Comparison of ENCODE assay signal across 10 mouse cellular contexts in the genomic region with DNA sequence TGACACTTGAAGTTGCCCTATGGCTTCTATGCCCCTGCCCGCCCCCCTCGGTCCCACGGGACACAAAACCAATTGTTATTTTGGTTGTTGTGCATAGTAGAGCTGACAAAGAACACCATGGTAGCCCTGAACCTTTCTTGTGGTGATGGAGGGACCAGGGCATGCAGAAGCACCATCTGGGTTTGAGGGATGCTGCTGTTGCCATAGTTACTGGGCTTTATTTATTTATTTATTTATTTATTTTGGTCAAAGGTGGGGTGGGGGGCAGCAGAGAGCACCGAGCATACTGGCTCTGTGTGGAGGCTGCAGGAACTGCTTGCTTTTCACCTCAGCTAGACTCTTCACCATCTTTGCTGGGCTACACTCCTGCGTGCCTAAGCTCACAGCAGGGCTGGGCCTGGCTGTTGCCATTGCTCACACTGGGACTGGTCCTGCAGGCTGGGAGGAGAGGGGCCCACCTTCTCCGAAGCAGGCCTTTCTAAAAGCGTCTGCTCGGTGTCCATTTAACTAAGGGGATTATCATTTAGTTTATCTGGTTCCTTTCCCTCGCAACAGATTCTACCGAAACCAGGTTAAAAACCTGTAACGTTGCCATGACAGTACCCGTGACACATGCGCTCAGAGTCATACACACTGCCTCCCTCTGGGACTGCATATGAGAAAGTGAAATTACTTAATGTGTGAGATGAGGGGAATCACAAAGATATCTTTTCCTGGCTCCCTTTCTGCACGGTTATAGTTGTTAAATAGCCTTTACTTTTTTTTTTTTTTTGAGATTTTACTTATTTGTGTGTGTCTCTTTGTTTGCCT.
DNase-seq lines count a peak whose midpoint lies in the region; ATAC-seq lines count a peak whose summit lies in the region.
"Had no signal": no experiment of that assay in that cellular context is flagged by ENCODE, and none has a peak within 500 bp of the region (broad histone marks: within the 10 kb centered on the region; RNA-seq: fewer than 3 reads in every experiment).

No protein-coding gene starts in this region.

- peak overlapping the region; percentile 88 for H3K27ac ChIP-seq in heart, embryonic 16.5 days (ENCODE audit: low read length)
- no peak overlapping the region for H3K27ac ChIP-seq in embryonic facial prominence, embryonic 14.5 days (replicated peaks; ENCODE audit: low read depth, low read length)
- H3K27ac ChIP-seq in hindbrain, embryonic 13.5 days = peak overlapping the region; percentile 78
- peak overlapping the region; percentile 58 for H3K27ac ChIP-seq in midbrain, embryonic 14.5 days (replicated peaks; ENCODE audit: low read depth, low read length)
- H3K27ac ChIP-seq: gastrocnemius, adult 2 months had no signal

- no peaks in the 10 kb centered on the region for H3K36me3 ChIP-seq in heart, embryonic 16.5 days (ENCODE audit: control insufficient read depth, insufficient read depth)
- H3K36me3 ChIP-seq in embryonic facial prominence, embryonic 14.5 days (ENCODE audit: control insufficient read depth, insufficient read depth, low read length) = no peaks in the 10 kb centered on the region
- H3K36me3 ChIP-seq in hindbrain, embryonic 13.5 days = no peaks in the 10 kb centered on the region
- H3K36me3 ChIP-seq in midbrain, embryonic 14.5 days (ENCODE audit: control insufficient read depth, insufficient read depth, low read length) = no peaks in the 10 kb centered on the region

- no peaks in the 10 kb centered on the region for H3K9me3 ChIP-seq in heart, embryonic 16.5 days (replicated peaks; ENCODE audit: control insufficient read depth, low read length)
- H3K9me3 ChIP-seq in embryonic facial prominence, embryonic 14.5 days (ENCODE audit: control insufficient read depth, low read length) = no peaks in the 10 kb centered on the region
- no peaks in the 10 kb centered on the region for H3K9me3 ChIP-seq in hindbrain, embryonic 13.5 days
- H3K9me3 ChIP-seq in midbrain, embryonic 14.5 days (ENCODE audit: control insufficient read depth, low read length) = no peaks in the 10 kb centered on the region

- WGBS in heart, embryonic 16.5 days = 74% methylated on average over 14 of the region's 14 CpGs
- WGBS in embryonic facial prominence, embryonic 14.5 days = 70% methylated on average over 14 of the region's 14 CpGs
- WGBS in hindbrain, embryonic 13.5 days = 55% methylated on average over 14 of the region's 14 CpGs
- WGBS in midbrain, embryonic 14.5 days = 37% methylated on average over 14 of the region's 14 CpGs

- no peaks in the 10 kb centered on the region for H3K27me3 ChIP-seq in heart, embryonic 16.5 days (ENCODE audit: control insufficient read depth, insufficient read depth, low read length)
- no peaks in the 10 kb centered on the region for H3K27me3 ChIP-seq in embryonic facial prominence, embryonic 14.5 days (replicated peaks; ENCODE audit: control insufficient read depth, insufficient read depth, low read length)
- H3K27me3 ChIP-seq in hindbrain, embryonic 13.5 days = no peaks in the 10 kb centered on the region
- H3K27me3 ChIP-seq in midbrain, embryonic 14.5 days (ENCODE audit: control insufficient read depth, insufficient read depth, low read length) = no peaks in the 10 kb centered on the region

- H3K4me1 ChIP-seq in heart, embryonic 16.5 days (ENCODE audit: control insufficient read depth, insufficient read depth, low read length) = peaks cover 46% of the 10 kb centered on the region
- H3K4me1 ChIP-seq in embryonic facial prominence, embryonic 14.5 days (ENCODE audit: control insufficient read depth, insufficient read depth, low read length) = peaks cover 4% of the 10 kb centered on the region; the same call in 1 of the 2 replicates
- peaks cover 48% of the 10 kb centered on the region for H3K4me1 ChIP-seq in hindbrain, embryonic 13.5 days (replicated peaks)
- peaks cover 34% of the 10 kb centered on the region for H3K4me1 ChIP-seq in midbrain, embryonic 14.5 days (ENCODE audit: control insufficient read depth, insufficient read depth, low read length)

- H3K9ac ChIP-seq in heart, embryonic 16.5 days (ENCODE audit: low read length) = no peak overlapping the region
- no peak overlapping the region for H3K9ac ChIP-seq in embryonic facial prominence, embryonic 14.5 days (ENCODE audit: low read depth, low read length)
- H3K9ac ChIP-seq in hindbrain, embryonic 13.5 days = no peak overlapping the region
- H3K9ac ChIP-seq in midbrain, embryonic 14.5 days (replicated peaks; ENCODE audit: low read length) = no peak overlapping the region

- no peak for ATAC-seq in heart, embryonic 16.5 days (replicated peaks; ENCODE audit: extremely low read depth, insufficient read depth, low FRiP score)
- ATAC-seq in embryonic facial prominence, embryonic 14.5 days (ENCODE audit: low read depth) = peak; percentile 35; the same call in 1 of the 2 replicates
- ATAC-seq in hindbrain, embryonic 13.5 days (ENCODE audit: low FRiP score) = peak; percentile 49; the same call in 1 of the 2 replicates
- peak; percentile 48; the same call in 1 of the 2 replicates for ATAC-seq in midbrain, embryonic 14.5 days (ENCODE audit: low FRiP score, low TSS enrichment)

- no peak overlapping the region for H3K4me3 ChIP-seq in heart, embryonic 16.5 days (ENCODE audit: low read length)
- H3K4me3 ChIP-seq in embryonic facial prominence, embryonic 14.5 days (ENCODE audit: low read depth, low read length) = no peak overlapping the region
- H3K4me3 ChIP-seq in hindbrain, embryonic 13.5 days = no peak overlapping the region
- no peak overlapping the region for H3K4me3 ChIP-seq in midbrain, embryonic 14.5 days (replicated peaks; ENCODE audit: low read depth, low read length)
- H3K4me3 ChIP-seq: gastrocnemius, adult 2 months had no signal

- peak overlapping the region; percentile 59 for H3K4me2 ChIP-seq in heart, embryonic 16.5 days (ENCODE audit: low read depth, low read length)
- H3K4me2 ChIP-seq in embryonic facial prominence, embryonic 14.5 days (ENCODE audit: low read depth, low read length) = no peak overlapping the region
- H3K4me2 ChIP-seq in hindbrain, embryonic 13.5 days = no peak overlapping the region
- no peak overlapping the region for H3K4me2 ChIP-seq in midbrain, embryonic 14.5 days (ENCODE audit: low read length)

- no peak for DNase-seq in heart, adult 8-10 months (ENCODE audit: low spot score)
- DNase-seq in embryonic facial prominence, embryonic 14.5 days (ENCODE audit: low spot score) = no peak
- DNase-seq in midbrain, embryonic 14.5 days = peak; percentile 64
- no peak for DNase-seq in left cerebral cortex, adult 9 months (ENCODE audit: low spot score in 2 of 2)
- no peak for DNase-seq in layer of hippocampus, postnatal 10 days (ENCODE audit: low spot score in 2 of 2)
- DNase-seq in urinary bladder, postnatal 10 days (ENCODE audit: low spot score) = no peak
- DNase-seq: gastrocnemius, adult 2 months; kidney, postnatal 10 days had no signal
